ENCODE assay signal across 13 mouse cellular contexts in the genomic region with DNA sequence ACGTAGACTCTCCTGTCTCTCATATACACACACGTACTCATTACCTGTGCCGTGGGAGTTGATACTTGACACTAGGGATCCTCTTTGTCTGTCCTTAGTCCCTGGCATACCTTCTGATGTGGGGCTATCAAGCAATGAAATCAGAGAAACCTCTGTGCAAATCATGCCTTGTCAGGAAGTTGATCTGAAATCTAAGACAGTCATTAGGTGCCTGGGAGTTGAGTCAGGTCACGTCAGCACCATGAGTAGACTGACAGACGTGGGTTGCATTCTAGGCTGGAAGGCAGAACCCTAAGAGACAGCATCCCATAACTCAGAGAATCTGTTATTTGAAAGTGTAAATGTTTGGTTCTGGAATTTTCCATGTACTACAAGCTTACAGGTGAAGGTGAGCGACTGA.
"Had no signal": no experiment of that assay in that cellular context is flagged by ENCODE, and none has a peak within 500 bp of the region (broad histone marks: within the 10 kb centered on the region; RNA-seq: fewer than 3 reads in every experiment).

No protein-coding gene starts in this region.

- DNase-seq: lung, adult 18-20 months; lung, embryonic 14.5 days; lung, postnatal 10 days; lung, postnatal 4 days; midbrain, embryonic 14.5 days; right cerebral cortex, postnatal 14 days; thymus, adult 2 months; thymus, postnatal 25 days had no signal

- H3K27ac ChIP-seq: midbrain, embryonic 10.5 days; midbrain, embryonic 12.5 days; neural tube, embryonic 12.5 days; stomach, embryonic 15.5 days; stomach, postnatal 0 days had no signal

- H3K4me3 ChIP-seq: midbrain, embryonic 10.5 days; midbrain, embryonic 12.5 days; neural tube, embryonic 12.5 days; stomach, embryonic 15.5 days had no signal
